Mouse (Mus musculus) lung, postnatal 4 days (tissue): ENCODE results near the gene Pih1d2.
"Not testable (repeated sequence)": the region's sequence is repeated elsewhere in the genome, so short reads cannot be mapped to it uniquely, and the experiment has no call there.

Experiments
- DNase-seq, 2 experiments: peaks; one replicate each; pipeline ENCODE4 v3.0.0; 2021

Gene Pih1d2

GRCm38 (mm10) chr9:50630903-50631302 lies 13.8 kb downstream of the Pih1d2 start:
- DNase-seq: not testable (repeated sequence)

DNA sequence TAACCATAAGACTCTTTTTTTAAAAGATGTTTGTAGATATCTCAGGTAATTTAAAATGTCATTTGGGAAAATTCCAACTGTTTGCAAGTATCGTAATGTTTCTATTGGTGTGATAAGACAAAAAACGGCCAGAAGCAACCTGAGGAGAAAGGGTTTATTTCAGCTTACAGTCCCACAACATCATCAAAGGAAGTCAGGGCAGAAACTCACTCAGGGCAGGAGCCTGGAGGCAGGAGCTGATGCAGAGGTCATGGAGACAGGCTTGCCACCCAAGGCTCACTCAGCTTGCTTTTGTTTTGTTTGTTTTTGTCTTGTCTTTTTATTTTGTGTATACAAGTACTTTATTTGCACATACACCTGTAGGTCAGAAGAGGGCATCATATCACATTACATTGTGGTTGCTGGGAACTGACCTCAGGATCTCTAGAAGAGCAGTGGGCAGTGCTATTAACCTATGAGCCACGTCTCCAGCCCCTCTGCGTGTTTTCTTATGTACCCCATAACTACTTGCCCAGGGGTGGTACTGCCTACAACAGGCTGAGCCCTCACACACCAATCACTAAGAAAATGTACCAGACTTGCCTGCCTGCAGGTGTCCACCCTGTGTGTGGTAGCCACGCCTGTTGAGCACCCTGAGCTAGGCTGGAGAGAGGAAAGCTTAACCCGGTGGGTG lies 15.0 kb downstream of the Pih1d2 start:
- DNase-seq: no peak

DNA sequence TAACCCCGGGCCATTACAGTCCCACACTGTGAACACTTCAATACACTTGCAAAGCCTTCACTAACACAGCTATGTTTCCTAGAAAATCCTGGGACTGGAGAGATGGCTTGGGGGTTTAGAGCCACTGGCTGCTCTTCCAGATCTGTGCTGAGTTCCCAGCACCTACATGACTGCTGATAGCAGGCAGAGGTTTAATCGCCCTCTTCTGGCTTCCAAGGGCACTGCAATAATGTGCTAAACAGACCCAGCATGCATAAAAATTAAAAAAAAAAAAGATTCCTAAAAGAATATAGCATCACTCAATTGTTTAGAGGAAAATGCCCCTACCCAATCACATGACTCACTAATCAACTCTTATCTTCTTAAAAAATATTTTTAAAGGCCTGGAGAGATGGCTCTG lies 15.9 kb downstream of the Pih1d2 start:
- DNase-seq: no peak

DNA sequence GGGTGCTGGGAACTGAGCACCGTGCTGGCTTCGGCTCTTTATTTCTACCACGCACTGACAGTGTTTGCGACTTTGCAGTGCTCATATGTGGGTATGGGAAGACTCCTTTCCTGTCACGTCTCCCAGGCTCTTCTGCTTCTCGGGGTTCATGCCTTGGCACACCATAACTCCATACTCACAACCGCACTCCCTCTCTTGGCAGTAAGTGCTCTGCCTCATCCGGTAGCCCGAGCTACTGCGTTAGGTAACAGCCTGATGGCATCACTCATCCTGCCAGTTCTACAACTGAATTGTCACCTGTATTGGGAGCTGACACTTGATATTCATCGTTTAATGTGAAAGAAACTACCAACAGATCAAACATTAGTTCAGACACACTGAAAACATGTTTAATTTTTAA lies 17.1 kb downstream of the Pih1d2 start:
- DNase-seq: no peak

- no peak for DNase-seq
Observed at GRCm38 (mm10) chr9:50646826-50647370, 29.8 kb downstream of the Pih1d2 start.

- no peak for DNase-seq
Observed at GRCm38 (mm10) chr9:50650503-50650902, 33.4 kb downstream of the Pih1d2 start.

- DNase-seq: no peak
Observed at GRCm38 (mm10) chr9:50658391-50658790, 41.3 kb downstream of the Pih1d2 start.

- no peak for DNase-seq
Observed at GRCm38 (mm10) chr9:50658941-50659388, 41.8 kb downstream of the Pih1d2 start.

DNA sequence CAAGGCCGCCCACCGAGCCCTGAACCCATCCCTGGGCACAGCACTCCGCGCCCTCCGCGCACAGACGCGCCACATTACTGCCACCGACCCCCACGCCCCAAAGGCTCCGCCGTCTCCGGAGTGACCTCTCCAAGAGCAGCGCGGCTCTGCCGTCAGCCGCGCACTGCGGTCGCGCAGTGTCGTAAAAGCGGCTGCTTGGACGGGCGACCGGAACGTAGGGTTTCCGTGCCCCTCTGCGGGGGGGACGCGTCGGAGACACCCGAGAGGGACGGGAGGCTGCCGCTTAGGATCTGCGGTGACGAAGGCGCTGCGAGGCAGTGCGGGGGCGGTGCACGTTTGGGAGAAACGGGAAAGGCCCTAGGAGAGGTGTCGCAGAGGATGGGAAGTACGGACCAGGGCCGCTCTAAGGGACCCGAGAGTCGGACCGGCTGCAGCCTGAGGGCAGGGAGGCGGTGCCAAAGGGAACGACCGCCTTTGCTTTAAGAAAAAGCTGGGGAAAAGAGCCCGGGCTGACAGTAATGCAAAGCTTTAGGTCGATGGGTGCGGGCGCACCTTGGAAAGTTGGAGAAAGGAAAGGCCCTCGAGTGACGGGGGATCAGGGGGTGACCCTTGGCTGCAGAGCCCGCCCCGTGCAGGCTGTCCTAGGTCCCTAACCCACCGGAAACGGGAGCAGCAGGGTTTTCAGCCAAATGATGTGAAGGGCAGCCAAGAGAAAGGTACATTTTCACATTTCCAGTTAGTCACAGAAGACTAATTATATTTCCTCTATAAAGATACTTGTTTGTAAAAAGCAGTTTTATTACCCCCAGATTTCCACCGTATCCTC lies 42.5 kb downstream of the Pih1d2 start, which contains the start of gene Dlat:
Gene Dlat, minus strand, starts transcription at position 389 of the 826 bp plus-strand sequence.
- peak; percentile 89 to 92 for DNase-seq

- peak; percentile 18 to 28 for DNase-seq
Observed at GRCm38 (mm10) chr9:50660431-50660830, 43.3 kb downstream of the Pih1d2 start.

- DNase-seq: no peak
Observed at GRCm38 (mm10) chr9:50664826-50665225, 47.7 kb downstream of the Pih1d2 start.

DNA sequence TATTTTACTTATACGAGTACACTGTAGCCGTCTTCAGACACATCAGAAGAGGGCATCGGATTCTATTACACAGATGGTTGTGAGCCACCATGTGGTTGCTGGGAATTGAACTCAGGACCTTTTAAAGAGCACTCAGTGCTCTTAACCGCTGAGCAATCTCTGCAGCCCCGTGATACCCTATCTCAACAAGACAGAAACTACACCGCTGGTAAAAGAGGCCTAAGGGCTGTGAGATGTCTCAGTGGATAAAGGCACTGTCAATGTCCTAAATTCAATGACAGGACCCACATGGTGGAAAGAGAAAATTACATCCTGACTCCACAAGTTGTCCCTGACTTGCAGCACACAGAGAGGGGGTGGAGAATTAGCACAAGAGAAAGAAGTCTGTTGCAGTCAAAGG lies 49.3 kb downstream of the Pih1d2 start:
- DNase-seq: no peak

GRCm38 (mm10) chr9:50667579-50668498 lies 50.7 kb downstream of the Pih1d2 start:
- no peak for DNase-seq

GRCm38 (mm10) chr9:50670690-50671089 lies 53.6 kb downstream of the Pih1d2 start:
- DNase-seq: peak; percentile 53 to 75
